Mouse (Mus musculus): ENCODE data around the gene Cd28. TPM values are rescaled to one million over a fixed set of nuclear protein-coding genes. Genes with fewer than 3 reads are reported as not detected.

The Cd28 gene
- polyA plus RNA-seq, 1 experiment = 0.52 TPM

DNA sequence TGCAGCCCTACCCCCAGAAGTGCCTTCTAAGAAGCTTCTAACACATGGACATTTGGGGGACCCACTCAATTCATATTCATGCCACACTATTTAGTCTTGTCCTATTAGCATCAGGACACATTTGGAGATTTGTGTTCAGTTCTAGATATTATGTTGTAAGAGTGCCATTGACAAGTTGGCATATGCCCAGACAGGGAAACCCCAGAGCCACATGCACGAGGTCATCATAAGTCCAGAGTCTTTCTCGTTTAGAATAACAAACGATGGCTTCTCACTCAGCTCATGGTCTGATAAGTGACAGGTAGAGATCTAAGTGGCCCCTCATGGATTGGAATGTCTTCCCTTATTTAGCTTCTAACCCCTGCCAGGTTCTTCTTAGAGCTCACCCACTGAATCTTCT lies 105.0 kb downstream of the Cd28 start:
- Histone ChIP-seq H3K4me1 (ENCODE audit: control insufficient read depth, insufficient read depth, low read length) (peaks cover 12% of the 10 kb centered on the region), H3K4me3 (replicated peaks; ENCODE audit: extremely low read depth, low read depth, low read length) (no peak overlapping the region)
- DNase-seq = no peak
- 21% methylated on average over 3 of the region's 3 CpGs for WGBS
- TF ChIP-seq CTCF (IDR thresholded peaks at IDR 0.05; ENCODE audit: insufficient read depth, low read length) (no peak), POLR2A (IDR thresholded peaks at IDR 0.05; ENCODE audit: borderline replicate concordance, extremely low read depth, low read depth, low read length) (no peak)

Other genes starting within 250 kb of the Cd28 start
- gene Raph1, start 149.7 kb upstream of the Cd28 start, polyA plus RNA-seq (2012; rRNA removed) = 14.1 and 16.4 TPM in 2 replicates
- 0.18 and 0.19 TPM in 2 replicates for gene Ctla4, start 170.2 kb downstream of the Cd28 start, polyA plus RNA-seq (2012; rRNA removed)

Data from lung, adult 2 months (tissue).